Mouse (Mus musculus) small intestine, adult 2 months (tissue): ENCODE measurements around the gene Tmod3.

Experiments used
- CTCF ChIP-seq: fragments of 200-500 bp; IDR thresholded peaks from 2 replicates; pipeline ENCODE4 v1.5.1; 2012; ENCODE audit warnings: low read depth, mild to moderate bottlenecking, control low read depth, inconsistent platforms, low read length, moderate library complexity, mixed read lengths; ENCODE audit not compliant: insufficient replicate concordance, insufficient read length; ENCODE audit errors: extremely low read depth
- POLR2A ChIP-seq: fragments of 200-500 bp; IDR thresholded peaks from 2 replicates; pipeline ENCODE4 v1.6.1; 2012; ENCODE audit warnings: low read depth, mild to moderate bottlenecking, control low read depth, inconsistent platforms, low read length, moderate library complexity

- TF ChIP-seq POLR2A, result no peak
- no peak for TF ChIP-seq CTCF
These were observed 65.0 kb downstream of the Tmod3 start for GRCm38 (mm10) chr9:75494407-75495005.
